Mouse (Mus musculus) stomach, embryonic 16.5 days (tissue): ENCODE measurements around the gene Grsf1. TPM values are rescaled to one million over a fixed set of nuclear protein-coding genes. Genes with fewer than 3 reads are reported as not detected.

ENCODE experiments used
- ATAC-seq: fragments of 200-750 bp; cut with Nextera tagmentation; 2 replicates; pipeline ENCODE4 v1.8.0; 2017; ENCODE audit warnings: moderate number of reproducible peaks, moderate TSS enrichment; ENCODE audit not compliant: insufficient read depth, low FRiP score
- H3K27ac ChIP-seq: fragments of 300-500 bp; sonication (generic); 2 replicates; pipeline ENCODE4 v1.5.1; 2014; ENCODE audit warnings: low read length
- H3K27me3 ChIP-seq: fragments of 300-500 bp; sonication (generic); 2 replicates; pipeline ENCODE4 v1.6.1; 2014; ENCODE audit warnings: low read length, control low read depth, mixed read lengths; ENCODE audit not compliant: control insufficient read depth, insufficient read depth
- H3K36me3 ChIP-seq: fragments of 300-500 bp; sonication (generic); 2 replicates; pipeline ENCODE4 v1.6.1; 2014; ENCODE audit warnings: low read length; ENCODE audit not compliant: control insufficient read depth, insufficient read depth
- H3K4me1 ChIP-seq: fragments of 300-500 bp; sonication (generic); 2 replicates; pipeline ENCODE4 v1.6.1; 2014; ENCODE audit warnings: low read length, control low read depth, mixed read lengths; ENCODE audit not compliant: control insufficient read depth, insufficient read depth
- H3K4me2 ChIP-seq: fragments of 300-500 bp; sonication (generic); 2 replicates; pipeline ENCODE4 v1.6.1; 2014; ENCODE audit warnings: low read depth, low read length, mixed read lengths
- H3K4me3 ChIP-seq: fragments of 300-500 bp; sonication (generic); replicated peaks from 2 replicates; pipeline ENCODE4 v1.5.1; 2014; ENCODE audit warnings: mild to moderate bottlenecking, low read length
- H3K9ac ChIP-seq: fragments of 300-500 bp; sonication (generic); 2 replicates; pipeline ENCODE4 v1.6.1; 2014; ENCODE audit warnings: low read length
- H3K9me3 ChIP-seq: fragments of 300-500 bp; sonication (generic); replicated peaks from 2 replicates; pipeline ENCODE4 v1.6.1; 2016; ENCODE audit warnings: low read length, control low read depth; ENCODE audit not compliant: control insufficient read depth
- WGBS: fragments of 180-500 bp; shearing (Covaris S2); extraction: QIAGEN DNeasy Blood & Tissue Kit; methylation state at CpG from one replicate; pipeline ENCODE4 v1.1.7; 2014; 5-methylcytosine and 5-hydroxymethylcytosine counted together
- polyA plus RNA-seq: library from polyadenylated mRNA; unstranded; fragments of >200 nt; fragmentation: Nextera tagmentation; extraction: Ambion mirVana; gene quantifications from 2 replicates; pipeline ENCODE4 v1.2.1, GENCODE M21; 2015

Grsf1 gene
- polyA plus RNA-seq, 1 experiment from 2014 or later, result 16.7 TPM

DNA sequence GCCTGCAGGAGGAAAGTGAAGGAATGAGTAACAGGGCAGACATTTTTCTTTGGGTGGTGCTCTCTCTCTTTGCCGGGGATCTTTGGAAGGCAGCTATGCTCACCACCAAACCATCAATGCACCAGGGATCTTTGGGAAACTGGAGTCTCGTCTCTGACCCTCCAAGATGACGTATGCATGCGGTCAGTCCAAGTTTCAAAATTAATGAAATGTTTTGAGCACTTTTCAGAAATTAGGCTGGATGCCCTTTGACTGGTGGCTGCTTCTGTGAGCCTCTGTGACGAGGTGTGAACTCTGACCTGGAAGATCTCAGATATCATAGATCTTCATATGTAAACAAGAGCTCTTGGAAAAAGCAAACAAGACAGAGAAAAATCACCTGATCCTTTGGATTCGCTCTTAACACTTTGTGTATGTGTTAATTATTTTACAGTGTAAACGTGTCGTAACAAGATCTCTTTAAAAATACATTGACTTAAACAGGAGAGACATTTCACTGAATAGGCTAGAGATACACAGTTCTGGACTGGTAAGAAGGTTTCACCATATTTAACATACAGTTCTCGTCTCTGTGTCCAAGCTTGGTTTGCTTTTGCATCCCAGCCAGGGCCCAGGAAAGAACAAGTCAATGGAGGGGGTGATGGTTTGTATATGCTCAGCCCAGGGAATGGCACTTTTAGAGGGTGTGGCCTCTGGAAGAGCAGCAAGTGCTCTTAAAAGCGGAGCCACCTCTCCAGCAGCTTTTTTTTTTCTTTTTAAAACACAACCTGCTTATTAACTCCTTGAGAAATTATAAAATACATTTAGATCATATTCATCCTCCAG, 14.9 kb upstream of the Grsf1 start:
- ATAC-seq, result no peak
- Histone ChIP-seq H3K4me2 (no peak overlapping the region), H3K9me3 (no peaks in the 10 kb centered on the region), H3K27me3 (no peaks in the 10 kb centered on the region), H3K4me1 (0 out of 2 replicates have a peak, but pooled peaks cover 3% of the 10 kb centered on the region), H3K4me3 (no peak overlapping the region), H3K9ac (no peak overlapping the region), H3K27ac (no peak overlapping the region), H3K36me3 (no peaks in the 10 kb centered on the region)
- WGBS, result 25% methylated on average over 10 of the region's 10 CpGs

DNA sequence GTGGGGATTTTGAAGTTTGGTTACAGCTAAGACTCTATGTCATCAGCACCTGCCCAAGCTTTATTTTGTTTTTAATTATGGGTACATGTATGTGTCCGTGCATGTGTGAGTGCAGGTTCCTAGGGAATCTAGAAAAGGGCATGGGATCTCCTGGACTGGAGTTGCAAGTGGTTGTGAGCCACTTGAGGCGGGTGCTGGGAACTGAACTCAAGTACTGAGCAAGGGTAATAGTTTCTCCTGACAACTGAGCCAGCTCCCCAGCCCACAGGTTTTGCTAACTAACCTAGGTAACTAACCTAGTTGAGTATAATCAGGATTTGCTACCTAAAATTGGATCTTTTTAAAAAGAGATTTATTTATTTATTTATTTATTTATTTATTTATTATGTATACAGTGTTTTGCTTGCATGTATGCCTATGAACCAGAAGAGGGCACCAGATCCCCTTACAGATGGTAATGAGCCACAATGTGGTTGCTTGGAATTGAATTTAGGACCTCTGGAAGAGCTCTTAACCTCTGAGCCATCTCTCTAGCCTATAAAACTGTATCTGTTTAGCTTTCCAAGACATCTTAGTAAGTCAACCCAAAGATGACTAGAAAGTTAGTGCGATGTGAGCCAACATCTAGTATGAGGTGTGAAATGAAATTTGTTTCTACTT, 13.4 kb upstream of the Grsf1 start:
- Histone ChIP-seq H3K27ac (no peak overlapping the region), H3K9me3 (no peaks in the 10 kb centered on the region), H3K4me2 (no peak overlapping the region), H3K36me3 (no peaks in the 10 kb centered on the region), H3K4me1 (0 out of 2 replicates have a peak, but pooled peaks cover 3% of the 10 kb centered on the region), H3K4me3 (no peak overlapping the region), H3K9ac (no peak overlapping the region), H3K27me3 (no peaks in the 10 kb centered on the region)
- WGBS, result 79% methylated on average over 3 of the region's 3 CpGs
- no peak for ATAC-seq

DNA sequence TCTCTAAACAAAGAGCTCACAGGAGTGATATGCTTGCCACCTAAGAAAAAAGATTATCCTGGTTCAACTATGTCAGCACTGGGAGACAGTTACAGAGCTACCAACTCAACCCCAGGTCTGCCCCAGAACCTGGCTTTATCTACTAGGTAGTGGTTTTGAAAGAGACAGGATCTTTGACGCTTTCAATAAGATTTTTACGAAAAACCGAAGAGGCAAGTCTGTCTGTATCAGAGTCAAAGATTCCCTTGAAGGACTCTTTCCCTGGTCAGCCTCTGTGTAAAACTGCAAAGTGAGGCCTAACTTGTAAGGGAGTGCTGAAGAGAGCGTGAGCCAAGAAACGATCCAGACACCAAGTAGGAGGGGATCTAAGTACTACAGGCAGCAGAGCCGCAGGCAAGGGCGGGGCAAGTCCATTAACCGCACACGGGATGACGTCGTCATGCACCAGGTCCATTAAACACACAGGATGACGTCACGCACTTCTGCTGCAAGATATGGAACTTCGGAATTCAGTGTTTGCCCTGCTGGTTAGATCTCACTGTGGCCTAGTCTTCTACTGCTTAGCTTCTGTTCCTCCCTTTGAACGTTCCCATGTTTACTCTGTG, 12.7 kb upstream of the Grsf1 start:
- no peak overlapping the region for H3K27ac ChIP-seq
- no peak overlapping the region for H3K4me3 ChIP-seq
- H3K36me3 ChIP-seq, result no peaks in the 10 kb centered on the region
- peak; percentile 77; the same call in 1 of the 2 replicates for ATAC-seq
- 56% methylated on average over 15 of the region's 15 CpGs for WGBS
- H3K9ac ChIP-seq, result no peak overlapping the region
- 0 out of 2 replicates have a peak, but pooled peaks cover 3% of the 10 kb centered on the region for H3K4me1 ChIP-seq
- H3K27me3 ChIP-seq, result no peaks in the 10 kb centered on the region
- H3K9me3 ChIP-seq, result no peaks in the 10 kb centered on the region
- no peak overlapping the region for H3K4me2 ChIP-seq

DNA sequence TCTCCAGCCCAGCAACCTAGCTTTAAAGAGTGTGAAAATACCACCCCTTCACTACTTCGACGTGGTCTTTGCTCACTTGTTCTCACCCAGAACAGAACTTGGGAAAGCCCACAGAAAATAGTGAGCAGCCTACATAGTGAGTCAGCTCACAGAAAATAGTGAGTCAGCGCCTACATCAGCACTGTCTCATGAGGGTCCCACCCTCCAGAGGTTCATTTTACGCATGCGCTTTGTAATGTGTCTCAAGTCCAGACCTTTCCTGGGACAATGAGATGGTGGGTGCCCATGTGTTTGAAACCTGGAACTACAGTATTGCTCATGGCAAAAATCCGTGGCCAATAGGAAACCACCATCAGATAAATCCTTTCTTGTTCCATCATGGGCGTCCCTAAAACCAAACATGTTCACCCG, 12.0 kb upstream of the Grsf1 start:
- Histone ChIP-seq H3K27ac (no peak overlapping the region), H3K36me3 (no peaks in the 10 kb centered on the region), H3K27me3 (no peaks in the 10 kb centered on the region), H3K4me3 (no peak overlapping the region), H3K4me2 (no peak overlapping the region), H3K9ac (no peak overlapping the region), H3K4me1 (0 out of 2 replicates have a peak, but pooled peaks cover 3% of the 10 kb centered on the region), H3K9me3 (no peaks in the 10 kb centered on the region)
- no peak for ATAC-seq
- 78% methylated on average over 8 of the region's 8 CpGs for WGBS

DNA sequence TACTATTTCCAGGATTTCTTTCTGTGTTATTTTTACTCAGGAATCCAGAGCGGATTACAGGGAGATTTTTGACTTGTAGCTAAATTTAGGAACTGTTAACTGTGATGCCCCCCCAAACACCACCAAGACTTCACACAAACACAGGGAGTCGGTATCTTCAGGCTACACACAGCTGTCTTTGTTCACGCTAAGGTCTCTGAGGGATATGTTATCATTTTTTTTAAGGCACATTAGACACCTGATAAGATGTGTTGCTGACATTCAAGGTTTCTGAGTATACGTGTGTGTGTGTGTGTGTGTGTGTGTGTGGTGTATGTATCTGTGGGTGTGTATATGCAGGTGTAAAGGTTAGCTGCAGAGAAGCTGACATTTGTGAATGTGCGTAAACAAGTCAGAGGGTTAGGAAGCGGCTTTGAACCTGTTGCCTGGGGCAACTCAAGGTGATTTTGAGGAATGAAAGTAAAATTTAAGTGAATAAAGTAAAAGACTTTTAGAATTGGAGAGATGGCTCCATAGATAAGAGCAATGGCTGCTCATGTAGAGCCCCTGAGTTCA, 9.9 kb upstream of the Grsf1 start:
- Histone ChIP-seq H3K4me3 (no peak overlapping the region), H3K27me3 (no peaks in the 10 kb centered on the region), H3K9me3 (no peaks in the 10 kb centered on the region), H3K4me1 (0 out of 2 replicates have a peak, but pooled peaks cover 3% of the 10 kb centered on the region), H3K36me3 (no peaks in the 10 kb centered on the region), H3K4me2 (no peak overlapping the region), H3K9ac (no peak overlapping the region), H3K27ac (no peak overlapping the region)
- no peak for ATAC-seq
- WGBS, result 52% methylated on average over 6 of the region's 6 CpGs

DNA sequence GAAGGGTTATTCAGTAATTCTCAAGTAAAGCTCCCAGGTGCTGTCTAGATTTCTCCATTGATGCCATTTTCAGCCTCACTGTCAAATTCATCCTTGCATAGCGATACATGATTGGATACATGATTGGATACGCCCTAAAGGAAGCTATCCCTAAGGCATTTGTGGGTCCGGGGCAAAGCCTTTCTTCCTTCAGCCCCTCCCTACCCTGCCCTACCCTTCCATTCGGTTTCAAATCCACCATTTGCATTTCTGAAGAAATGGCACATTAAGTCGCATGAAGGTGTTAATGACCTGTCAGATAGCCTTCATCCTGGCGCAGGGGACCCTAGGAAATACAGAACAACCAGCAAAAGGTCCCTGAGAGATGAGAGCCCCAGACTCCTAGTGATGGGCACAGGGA, 9.3 kb upstream of the Grsf1 start:
- H3K36me3 ChIP-seq, result no peaks in the 10 kb centered on the region
- no peaks in the 10 kb centered on the region for H3K9me3 ChIP-seq
- 0 out of 2 replicates have a peak, but pooled peaks cover 3% of the 10 kb centered on the region for H3K4me1 ChIP-seq
- H3K4me3 ChIP-seq, result no peak overlapping the region
- no peak for ATAC-seq
- H3K4me2 ChIP-seq, result no peak overlapping the region
- H3K27ac ChIP-seq, result no peak overlapping the region
- WGBS, result 13% methylated on average over 6 of the region's 6 CpGs
- no peaks in the 10 kb centered on the region for H3K27me3 ChIP-seq
- no peak overlapping the region for H3K9ac ChIP-seq

DNA sequence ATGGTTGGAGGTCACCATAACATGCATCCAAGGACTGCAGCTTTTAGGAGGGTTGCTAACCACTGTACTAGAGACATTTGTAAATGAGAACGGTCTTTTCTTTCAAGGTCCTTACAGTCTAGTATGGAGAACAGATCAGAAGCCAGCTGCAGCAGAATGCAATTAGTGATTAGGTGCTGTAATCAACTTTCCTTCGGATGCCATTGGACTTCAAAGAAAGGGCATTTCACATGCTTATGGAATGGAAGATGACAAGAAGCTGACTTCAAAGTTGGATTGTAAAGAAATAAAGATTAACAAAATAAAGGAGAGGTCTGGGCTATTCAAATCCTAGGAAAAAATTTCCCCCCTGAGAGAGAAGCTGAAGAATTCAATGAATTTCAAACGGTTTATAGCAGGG, 8.3 kb upstream of the Grsf1 start:
- Histone ChIP-seq H3K4me1 (0 out of 2 replicates have a peak, but pooled peaks cover 3% of the 10 kb centered on the region), H3K9me3 (no peaks in the 10 kb centered on the region), H3K27me3 (no peaks in the 10 kb centered on the region), H3K9ac (no peak overlapping the region), H3K4me2 (no peak overlapping the region), H3K36me3 (no peaks in the 10 kb centered on the region), H3K4me3 (no peak overlapping the region), H3K27ac (no peak overlapping the region)
- ATAC-seq, result no peak
- WGBS, result 30% methylated on average over 3 of the region's 3 CpGs

DNA sequence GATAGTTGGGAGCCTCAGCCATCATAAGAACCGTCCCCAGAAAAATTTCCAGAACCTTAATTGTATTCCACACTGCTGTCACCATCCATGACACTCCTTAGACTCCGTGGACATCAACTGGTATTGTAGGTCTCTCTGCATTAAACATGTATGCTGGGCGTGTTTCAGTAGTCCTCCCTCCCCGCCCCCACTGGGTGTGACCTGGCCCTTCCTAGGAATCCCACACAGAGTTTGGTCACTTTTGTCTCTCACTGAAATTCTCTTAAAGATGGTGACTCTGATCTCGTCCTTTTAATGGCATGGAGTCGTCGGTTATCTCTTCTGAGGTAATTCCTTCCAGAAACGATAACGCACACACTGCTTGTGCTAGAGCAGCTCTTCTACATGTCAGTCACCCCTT, 7.7 kb upstream of the Grsf1 start:
- H3K9ac ChIP-seq, result no peak overlapping the region
- no peaks in the 10 kb centered on the region for H3K27me3 ChIP-seq
- no peaks in the 10 kb centered on the region for H3K9me3 ChIP-seq
- no peak overlapping the region for H3K27ac ChIP-seq
- 0 out of 2 replicates have a peak, but pooled peaks cover 2% of the 10 kb centered on the region for H3K4me1 ChIP-seq
- no peak for ATAC-seq
- no peak overlapping the region for H3K4me2 ChIP-seq
- no peak overlapping the region for H3K4me3 ChIP-seq
- no peaks in the 10 kb centered on the region for H3K36me3 ChIP-seq
- 81% methylated on average over 9 of the region's 9 CpGs for WGBS

DNA sequence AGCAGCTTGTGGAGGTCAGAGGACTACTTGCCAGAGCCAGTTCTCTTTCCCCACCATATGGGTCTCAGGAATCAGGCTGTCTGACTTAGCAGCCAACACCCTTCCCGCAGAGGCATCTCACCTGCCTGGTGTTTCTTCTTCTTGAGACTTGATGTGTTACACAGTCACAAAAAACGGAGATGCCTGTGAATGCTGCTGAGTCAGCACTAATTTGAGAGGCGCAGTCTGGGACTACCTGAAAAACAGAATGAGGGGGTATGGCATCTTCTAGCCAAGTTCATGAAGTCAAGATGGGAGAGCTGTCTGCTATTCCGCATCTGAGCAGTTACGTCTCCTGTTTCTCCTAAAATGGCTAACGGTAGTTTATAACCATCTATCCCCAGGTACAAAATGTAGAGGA, 4.6 kb upstream of the Grsf1 start:
- no peaks in the 10 kb centered on the region for H3K9me3 ChIP-seq
- H3K36me3 ChIP-seq, result no peaks in the 10 kb centered on the region
- no peak overlapping the region for H3K27ac ChIP-seq
- H3K4me3 ChIP-seq, result no peak overlapping the region
- WGBS, result 80% methylated on average over 6 of the region's 6 CpGs
- H3K27me3 ChIP-seq, result no peaks in the 10 kb centered on the region
- no peak for ATAC-seq
- H3K4me1 ChIP-seq, result no peaks in the 10 kb centered on the region
- H3K9ac ChIP-seq, result no peak overlapping the region
- H3K4me2 ChIP-seq, result no peak overlapping the region
